22 mouse cellular contexts compared by ENCODE assay signal in genomic region chr3:153895454-153895853, GRCm38 (mm10). TPM values are rescaled to one million over a fixed set of nuclear protein-coding genes. Genes with fewer than 3 reads are reported as not detected.
DNase-seq lines count a peak whose midpoint lies in the region; ATAC-seq and TF ChIP-seq lines count a peak whose summit lies in the region.
"Had no signal": no experiment of that assay in that cellular context is flagged by ENCODE, and none has a peak within 500 bp of the region (broad histone marks: within the 10 kb centered on the region; RNA-seq: fewer than 3 reads in every experiment).

No protein-coding gene starts in this region.

- TF ChIP-seq CTCF in intestine, postnatal 0 days (IDR thresholded peaks at IDR 0.05; ENCODE audit: low read depth): no peak

- no peaks in the 10 kb centered on the region for H3K36me3 ChIP-seq in neural tube, embryonic 13.5 days
- no peaks in the 10 kb centered on the region for H3K36me3 ChIP-seq in intestine, postnatal 0 days (ENCODE audit: control insufficient read depth, insufficient read depth)
- H3K36me3 ChIP-seq: embryonic facial prominence, embryonic 13.5 days; kidney, embryonic 15.5 days; midbrain, embryonic 10.5 days had no signal

- no peaks in the 10 kb centered on the region for H3K27me3 ChIP-seq in neural tube, embryonic 13.5 days
- H3K27me3 ChIP-seq in intestine, postnatal 0 days (replicated peaks; ENCODE audit: control insufficient read depth, insufficient read depth, low read length): no peaks in the 10 kb centered on the region
- H3K27me3 ChIP-seq: CH12.LX; embryonic facial prominence, embryonic 13.5 days; kidney, embryonic 15.5 days had no signal

- H3K9me3 ChIP-seq in neural tube, embryonic 13.5 days: no peaks in the 10 kb centered on the region
- no peaks in the 10 kb centered on the region for H3K9me3 ChIP-seq in intestine, postnatal 0 days (ENCODE audit: control insufficient read depth)
- H3K9me3 ChIP-seq: embryonic facial prominence, embryonic 13.5 days; kidney, embryonic 15.5 days; midbrain, embryonic 10.5 days had no signal

- H3K4me2 ChIP-seq in neural tube, embryonic 13.5 days: no peak overlapping the region
- H3K4me2 ChIP-seq in intestine, postnatal 0 days (replicated peaks; ENCODE audit: low read depth): no peak overlapping the region
- H3K4me2 ChIP-seq: embryonic facial prominence, embryonic 13.5 days; heart, embryonic 11.5 days; kidney, embryonic 15.5 days had no signal

- WGBS in neural tube, embryonic 13.5 days: 74% methylated on average over 3 of the region's 3 CpGs
- WGBS in intestine, postnatal 0 days: 84% methylated on average over 3 of the region's 3 CpGs

- H3K4me3 ChIP-seq in neural tube, embryonic 13.5 days: no peak overlapping the region
- H3K4me3 ChIP-seq in intestine, postnatal 0 days (ENCODE audit: low read depth, low read length): no peak overlapping the region
- H3K4me3 ChIP-seq: embryonic facial prominence, embryonic 13.5 days; kidney, embryonic 15.5 days; midbrain, embryonic 10.5 days had no signal

- no peak overlapping the region for H3K9ac ChIP-seq in neural tube, embryonic 13.5 days
- H3K9ac ChIP-seq in intestine, postnatal 0 days (ENCODE audit: low read depth, low read length): no peak overlapping the region
- H3K9ac ChIP-seq: embryonic facial prominence, embryonic 13.5 days; kidney, embryonic 15.5 days had no signal

- ATAC-seq in neural tube, embryonic 13.5 days (ENCODE audit: low read depth): 0 out of 2 replicates have a peak, but pooled peaks have one; percentile 11
- ATAC-seq in hematopoietic stem cell, adult 5-6 weeks (replicated peaks in 1 of 2; ENCODE audit: insufficient read depth in 1 of 2, low FRiP score in 2 of 2, low TSS enrichment in 1 of 2, low read depth in 1 of 2, poor library complexity in 2 of 2, severe bottlenecking in 2 of 2): peak; percentile 91 to 92
- no peak for ATAC-seq in intestine, postnatal 0 days

- H3K4me1 ChIP-seq in neural tube, embryonic 13.5 days (replicated peaks): no peaks in the 10 kb centered on the region
- no peaks in the 10 kb centered on the region for H3K4me1 ChIP-seq in intestine, postnatal 0 days (replicated peaks; ENCODE audit: control insufficient read depth, insufficient read depth, low read length)
- H3K4me1 ChIP-seq: embryonic facial prominence, embryonic 13.5 days; kidney, embryonic 15.5 days; midbrain, embryonic 10.5 days had no signal

- H3K27ac ChIP-seq in neural tube, embryonic 13.5 days (replicated peaks): no peak overlapping the region
- H3K27ac ChIP-seq in intestine, postnatal 0 days (ENCODE audit: low read depth, low read length): no peak overlapping the region
- H3K27ac ChIP-seq: embryonic facial prominence, embryonic 13.5 days; kidney, embryonic 15.5 days; midbrain, embryonic 10.5 days had no signal

- DNase-seq in neural tube, embryonic 10.5 days (ENCODE audit: extremely low spot score, low spot score): no peak
- peak; percentile 95 for DNase-seq in thymus, postnatal 0 days (ENCODE audit: low spot score)
- no peak for DNase-seq in urinary bladder, postnatal 10 days (ENCODE audit: low spot score)
- DNase-seq in urinary bladder, postnatal 25 days (ENCODE audit: low spot score): no peak
- DNase-seq: adrenal gland, postnatal 10 days; cerebellum, adult 11-12 months; gastrocnemius, postnatal 10 days; heart, postnatal 36 days; lung, postnatal 14 days; retina, postnatal 1 day had no signal

RNA-seq across cellular contexts. Expression of gene Msh4, which starts 10.5 kb away (rescaled TPM):
- polyA plus RNA-seq in neural tube, embryonic 13.5 days (2015; fragmentation: Nextera tagmentation; extraction: Ambion mirVana): 0.06 TPM in 1 of 2 replicates, not detected in the other
- total RNA-seq in hematopoietic stem cell, adult 5-6 weeks (2017): 0.20 and 0.44 TPM in 2 replicates
- 0.13 and 0.30 TPM in 2 replicates for polyA plus RNA-seq in thymus, postnatal 0 days (2015; fragmentation: Nextera tagmentation; extraction: Ambion mirVana)
- 0.04 and 0.05 TPM in 2 replicates for polyA plus RNA-seq in intestine, postnatal 0 days (2015; fragmentation: Nextera tagmentation; extraction: Ambion mirVana)

RNA-seq across cellular contexts. Expression of gene Rabggtb, which starts 17.4 kb away (rescaled TPM):
- polyA plus RNA-seq in neural tube, embryonic 13.5 days (2015; fragmentation: Nextera tagmentation; extraction: Ambion mirVana): 46.9 and 51.2 TPM in 2 replicates
- total RNA-seq in hematopoietic stem cell, adult 5-6 weeks (2017): 138 and 151 TPM in 2 replicates
- 43.3 and 45.5 TPM in 2 replicates for polyA plus RNA-seq in thymus, postnatal 0 days (2015; fragmentation: Nextera tagmentation; extraction: Ambion mirVana)
- polyA plus RNA-seq in intestine, postnatal 0 days (2015; fragmentation: Nextera tagmentation; extraction: Ambion mirVana): 36.3 and 36.7 TPM in 2 replicates

RNA-seq across cellular contexts. Expression of gene Acadm, which starts 49.0 kb away (rescaled TPM):
- 63.4 and 68.7 TPM in 2 replicates for polyA plus RNA-seq in neural tube, embryonic 13.5 days (2015; fragmentation: Nextera tagmentation; extraction: Ambion mirVana)
- 359 and 587 TPM in 2 replicates for total RNA-seq in hematopoietic stem cell, adult 5-6 weeks (2017)
- polyA plus RNA-seq in thymus, postnatal 0 days (2015; fragmentation: Nextera tagmentation; extraction: Ambion mirVana): 69.3 and 70.5 TPM in 2 replicates
- 148 and 153 TPM in 2 replicates for polyA plus RNA-seq in intestine, postnatal 0 days (2015; fragmentation: Nextera tagmentation; extraction: Ambion mirVana)

RNA-seq across cellular contexts. Expression of gene Asb17, which starts 51.4 kb away (rescaled TPM):
- 0.20 TPM in 1 of 2 replicates, not detected in the other for polyA plus RNA-seq in neural tube, embryonic 13.5 days (2015; fragmentation: Nextera tagmentation; extraction: Ambion mirVana)
- not detected in 2 replicates for total RNA-seq in hematopoietic stem cell, adult 5-6 weeks (2017)
- not detected in 2 replicates for polyA plus RNA-seq in thymus, postnatal 0 days (2015; fragmentation: Nextera tagmentation; extraction: Ambion mirVana)
- polyA plus RNA-seq in intestine, postnatal 0 days (2015; fragmentation: Nextera tagmentation; extraction: Ambion mirVana): not detected in 2 replicates
- total RNA-seq: adrenal gland, postnatal 10 days; gastrocnemius, postnatal 10 days; heart, postnatal 36 days; layer of hippocampus, postnatal 14 days; left cerebral cortex, postnatal 10 days; neutrophil, adult 5-6 weeks had no signal
- polyA plus RNA-seq: large intestine, adult 2 months had no signal
